Mouse (Mus musculus) liver, embryonic 15.5 days (tissue): ENCODE data around the gene Cyb5r4. TPM values are rescaled to one million over a fixed set of nuclear protein-coding genes. Genes with fewer than 3 reads are reported as not detected.
"Not testable (repeated sequence)": the region's sequence is repeated elsewhere in the genome, so short reads cannot be mapped to it uniquely, and the experiment has no call there.

Source experiments
- ATAC-seq: fragments of 200-750 bp; cut with Nextera tagmentation; 2 replicates; pipeline ENCODE4 v1.8.0; 2017; ENCODE audit warnings: moderate number of reproducible peaks, mild to moderate bottlenecking, moderate library complexity; ENCODE audit not compliant: insufficient read depth
- H3K27ac ChIP-seq: fragments of 300-500 bp; sonication (generic); replicated peaks from 2 replicates; pipeline ENCODE4 v1.5.1; 2015; ENCODE audit warnings: mild to moderate bottlenecking, inconsistent platforms
- H3K27me3 ChIP-seq: fragments of 300-500 bp; sonication (generic); 2 replicates; pipeline ENCODE4 v1.6.1; 2015; ENCODE audit warnings: mild to moderate bottlenecking, inconsistent platforms
- H3K36me3 ChIP-seq: fragments of 300-500 bp; sonication (generic); replicated peaks from 2 replicates; pipeline ENCODE4 v1.6.1; 2015; ENCODE audit warnings: moderate library complexity, mild to moderate bottlenecking, inconsistent platforms
- H3K4me1 ChIP-seq: fragments of 300-500 bp; sonication (generic); replicated peaks from 2 replicates; pipeline ENCODE4 v1.6.1; 2015; ENCODE audit warnings: inconsistent platforms
- H3K4me2 ChIP-seq: fragments of 300-500 bp; sonication (generic); 2 replicates; pipeline ENCODE4 v1.6.1; 2015; ENCODE audit warnings: moderate library complexity, mild to moderate bottlenecking, inconsistent platforms
- H3K4me3 ChIP-seq: fragments of 300-500 bp; sonication (generic); replicated peaks from 2 replicates; pipeline ENCODE4 v1.5.1; 2015; ENCODE audit warnings: mild to moderate bottlenecking, inconsistent platforms
- H3K9ac ChIP-seq: fragments of 300-500 bp; sonication (generic); 2 replicates; pipeline ENCODE4 v1.6.1; 2015; ENCODE audit warnings: moderate library complexity, mild to moderate bottlenecking, inconsistent platforms
- H3K9me3 ChIP-seq: fragments of 300-500 bp; sonication (generic); replicated peaks from 2 replicates; pipeline ENCODE4 v1.6.1; 2016; ENCODE audit warnings: inconsistent platforms
- WGBS: fragments of 180-500 bp; shearing (Covaris S2); methylation state at CpG from one replicate; pipeline ENCODE4 v1.1.7; 2015; ENCODE audit warnings: mixed read lengths; ENCODE audit not compliant: insufficient replicate concordance; 5-methylcytosine and 5-hydroxymethylcytosine counted together
- polyA plus RNA-seq: library from polyadenylated mRNA; unstranded; fragments of >200 nt; fragmentation: Nextera tagmentation; extraction: Ambion mirVana; gene quantifications from 2 replicates; pipeline ENCODE4 v1.2.1, GENCODE M21; 2015

Cyb5r4 gene
- polyA plus RNA-seq, 1 experiment from 2014 or later: 32.4 TPM

DNA sequence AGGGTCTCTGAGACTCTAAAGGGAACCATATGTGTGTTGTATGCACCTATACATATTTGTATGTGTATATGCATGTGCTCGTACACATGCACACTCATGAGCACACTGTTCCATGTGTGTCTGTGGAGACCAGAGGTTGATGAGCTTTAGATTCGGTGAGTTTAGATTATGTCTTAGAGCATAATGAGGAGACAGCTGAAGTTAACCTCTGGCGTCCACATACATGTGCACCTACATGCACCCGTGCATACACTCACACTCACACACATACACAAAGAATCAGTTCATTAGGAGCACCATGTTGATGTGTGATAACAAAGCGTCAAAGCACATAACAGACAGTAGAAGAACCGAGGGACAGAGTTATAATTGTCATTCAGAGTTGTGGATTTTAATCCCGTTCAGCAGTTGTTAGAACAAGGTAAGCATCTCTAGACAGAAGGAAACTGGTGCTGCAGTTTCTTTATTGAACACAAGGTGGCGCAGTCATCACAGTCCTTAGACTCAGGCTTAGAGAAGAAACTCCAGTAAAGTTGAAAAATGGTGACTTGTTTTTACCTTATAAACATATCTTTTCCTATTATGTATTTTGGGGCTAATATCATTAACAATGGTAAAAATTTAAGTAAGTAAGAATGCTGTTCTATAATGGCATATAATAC, 5.7 kb downstream of the Cyb5r4 start:
- no peaks in the 10 kb centered on the region for H3K9me3 ChIP-seq
- peaks cover 5% of the 10 kb centered on the region for H3K4me1 ChIP-seq
- no peak overlapping the region for H3K9ac ChIP-seq
- H3K27ac ChIP-seq: no peak overlapping the region
- WGBS: 37% methylated on average over 8 of the region's 8 CpGs
- H3K4me2 ChIP-seq: no peak overlapping the region
- no peak for ATAC-seq
- H3K27me3 ChIP-seq: no peaks in the 10 kb centered on the region
- H3K36me3 ChIP-seq: no peaks in the 10 kb centered on the region
- H3K4me3 ChIP-seq: no peak overlapping the region

DNA sequence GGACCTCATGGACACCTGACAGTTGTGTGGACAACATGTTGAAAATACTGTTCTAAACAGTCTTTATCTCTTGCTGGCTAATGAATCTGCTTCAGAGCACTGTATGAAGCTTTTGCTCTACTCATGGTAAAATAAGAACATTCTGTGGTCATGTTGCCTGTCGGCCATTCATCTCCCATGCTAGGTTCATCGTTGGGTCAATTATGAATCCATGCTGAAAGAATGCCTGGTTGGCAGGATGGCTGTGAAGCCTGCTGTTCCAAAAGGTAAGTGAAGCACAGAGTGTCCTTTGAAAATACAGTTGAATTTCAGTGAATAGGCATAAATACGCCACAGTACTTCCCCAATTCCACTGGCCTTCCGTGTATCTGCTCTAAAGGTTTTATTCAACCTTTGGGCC, 10.4 kb downstream of the Cyb5r4 start:
- Histone ChIP-seq H3K9ac (no peak overlapping the region), H3K27ac (no peak overlapping the region), H3K4me3 (no peak overlapping the region), H3K27me3 (no peaks in the 10 kb centered on the region), H3K36me3 (0 out of 2 replicates have a peak, but pooled peaks cover 5% of the 10 kb centered on the region), H3K4me1 (no peaks in the 10 kb centered on the region), H3K9me3 (no peaks in the 10 kb centered on the region), H3K4me2 (no peak overlapping the region)
- 76% methylated on average over 4 of the region's 4 CpGs for WGBS
- ATAC-seq: no peak

DNA sequence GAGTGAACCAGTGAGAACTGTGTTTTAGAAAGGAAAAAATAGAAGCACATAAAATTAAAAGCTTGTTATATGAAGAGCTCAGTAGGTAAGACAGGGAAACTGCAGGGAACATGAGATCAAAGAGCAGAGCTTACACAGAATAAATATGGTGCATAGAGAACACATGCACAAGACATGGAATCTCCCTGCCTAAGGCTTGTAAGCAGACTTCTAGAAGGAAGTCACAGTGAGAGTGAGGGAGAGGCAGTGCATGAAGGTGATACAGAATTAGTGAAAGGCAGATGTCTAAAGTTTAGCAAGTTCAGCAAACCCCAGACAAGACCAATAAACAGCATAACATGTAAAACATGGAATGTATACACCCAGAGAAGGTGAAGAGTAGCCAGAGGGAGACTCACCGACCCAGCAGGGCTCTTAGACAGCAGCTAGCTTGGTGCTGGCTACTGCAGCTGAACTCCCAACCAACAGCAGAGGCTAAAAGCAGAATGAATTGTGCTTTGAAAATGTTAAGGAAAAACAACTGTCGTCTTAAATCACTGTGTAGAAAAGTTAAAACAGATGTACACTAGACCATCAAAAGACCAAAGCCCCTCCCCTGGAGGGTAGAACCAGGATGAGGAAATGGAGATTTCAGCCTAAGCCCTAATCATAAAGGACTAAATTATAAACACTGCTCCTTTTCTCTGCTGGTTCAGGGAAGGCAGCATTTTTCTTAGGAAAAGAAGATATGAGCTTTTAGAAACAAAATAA, 13.2 kb downstream of the Cyb5r4 start:
- no peak overlapping the region for H3K4me3 ChIP-seq
- H3K9ac ChIP-seq: no peak overlapping the region
- H3K27ac ChIP-seq: no peak overlapping the region
- 0 out of 2 replicates have a peak, but pooled peaks cover 5% of the 10 kb centered on the region for H3K36me3 ChIP-seq
- WGBS: 73% methylated on average over 2 of the region's 2 CpGs
- H3K27me3 ChIP-seq: no peaks in the 10 kb centered on the region
- no peaks in the 10 kb centered on the region for H3K4me1 ChIP-seq
- H3K9me3 ChIP-seq: no peaks in the 10 kb centered on the region
- H3K4me2 ChIP-seq: no peak overlapping the region
- ATAC-seq: no peak

DNA sequence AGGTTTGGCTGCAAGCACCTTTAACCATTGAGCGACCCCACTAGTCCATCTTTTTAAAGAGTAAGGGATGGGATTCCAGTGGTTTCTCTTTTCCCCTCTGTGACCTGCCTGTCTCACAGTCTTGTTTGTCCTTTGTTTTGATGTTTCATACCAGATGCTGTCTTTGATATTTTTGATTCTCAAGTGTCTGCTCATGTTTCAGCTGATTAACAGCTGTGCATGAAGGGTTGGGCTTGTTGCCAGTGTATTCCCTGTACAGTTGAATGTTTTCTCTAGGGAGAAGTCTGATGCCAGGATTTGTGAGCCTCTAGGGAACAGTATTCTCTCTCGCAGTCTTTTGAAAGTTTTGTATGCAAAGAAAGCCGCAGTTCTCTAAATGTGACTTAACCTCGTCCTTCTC, 27.6 kb downstream of the Cyb5r4 start:
- 76% methylated on average over 4 of the region's 4 CpGs for WGBS
- Histone ChIP-seq H3K9ac (no peak overlapping the region), H3K27me3 (no peaks in the 10 kb centered on the region), H3K9me3 (no peaks in the 10 kb centered on the region), H3K36me3 (peaks cover 7% of the 10 kb centered on the region; the same call in 1 of the 2 replicates), H3K4me3 (no peak overlapping the region), H3K4me2 (no peak overlapping the region), H3K4me1 (no peaks in the 10 kb centered on the region), H3K27ac (no peak overlapping the region)
- no peak for ATAC-seq

DNA sequence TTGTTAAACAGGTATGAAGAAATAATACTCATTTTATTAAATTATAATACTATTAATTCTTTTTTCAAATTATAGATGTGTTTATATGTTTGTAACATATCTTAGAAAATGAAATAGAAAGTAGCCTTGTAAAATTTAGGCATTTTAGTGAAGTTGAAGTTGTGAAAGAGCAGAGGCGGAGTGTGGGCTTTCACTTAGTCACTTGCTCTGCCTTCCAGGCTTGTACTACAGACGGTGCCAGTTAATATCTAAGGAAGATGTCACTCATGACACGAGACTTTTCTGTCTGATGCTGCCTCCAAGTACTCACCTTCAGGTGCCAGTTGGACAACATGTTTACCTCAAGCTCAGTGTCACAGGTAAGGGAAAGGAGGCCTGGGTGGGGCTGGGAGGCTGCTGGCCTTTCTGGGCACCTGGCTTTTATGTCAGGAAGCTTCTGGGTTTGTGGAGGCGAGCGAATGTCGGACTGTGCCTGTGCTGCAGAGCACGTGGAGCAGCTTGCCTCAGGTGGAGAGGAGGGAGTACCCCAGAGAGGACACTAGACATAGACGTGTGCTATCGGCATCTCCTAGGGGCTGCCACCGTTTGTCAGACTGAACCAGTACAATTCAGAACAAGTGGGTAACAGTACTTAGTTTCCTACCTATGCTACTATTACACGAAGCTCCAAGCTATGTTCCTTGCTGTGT, 33.9 kb downstream of the Cyb5r4 start:
- Histone ChIP-seq H3K27ac (no peak overlapping the region), H3K4me1 (no peaks in the 10 kb centered on the region), H3K4me3 (no peak overlapping the region), H3K36me3 (peaks cover 13% of the 10 kb centered on the region), H3K9me3 (no peaks in the 10 kb centered on the region), H3K4me2 (no peak overlapping the region), H3K27me3 (no peaks in the 10 kb centered on the region), H3K9ac (no peak overlapping the region)
- 76% methylated on average over 11 of the region's 11 CpGs for WGBS
- ATAC-seq: no peak

DNA sequence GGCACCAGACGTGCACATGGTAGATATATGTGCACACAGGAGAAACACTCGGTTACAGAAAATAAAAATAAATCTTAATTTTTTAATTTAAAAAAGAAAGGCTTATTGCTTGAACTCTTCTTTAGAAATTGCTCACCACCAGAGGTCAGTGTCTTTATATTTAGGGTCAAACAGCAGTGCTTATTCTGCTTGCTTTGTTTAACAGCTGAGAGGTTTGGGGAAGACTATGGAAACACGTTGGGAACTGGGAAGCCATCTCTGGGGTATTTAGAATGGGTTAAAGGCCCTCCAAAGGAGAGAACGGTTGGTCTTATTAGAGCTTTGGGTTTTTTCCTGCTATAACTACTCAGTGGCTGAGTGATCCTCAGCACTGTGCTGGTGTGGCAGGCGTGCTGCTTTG, 40.5 kb downstream of the Cyb5r4 start:
- Histone ChIP-seq H3K4me2 (no peak overlapping the region), H3K9me3 (no peaks in the 10 kb centered on the region), H3K27ac (no peak overlapping the region), H3K4me3 (no peak overlapping the region), H3K27me3 (no peaks in the 10 kb centered on the region), H3K4me1 (no peaks in the 10 kb centered on the region), H3K36me3 (peaks cover 15% of the 10 kb centered on the region), H3K9ac (no peak overlapping the region)
- ATAC-seq: no peak
- 69% methylated on average over 5 of the region's 5 CpGs for WGBS

DNA sequence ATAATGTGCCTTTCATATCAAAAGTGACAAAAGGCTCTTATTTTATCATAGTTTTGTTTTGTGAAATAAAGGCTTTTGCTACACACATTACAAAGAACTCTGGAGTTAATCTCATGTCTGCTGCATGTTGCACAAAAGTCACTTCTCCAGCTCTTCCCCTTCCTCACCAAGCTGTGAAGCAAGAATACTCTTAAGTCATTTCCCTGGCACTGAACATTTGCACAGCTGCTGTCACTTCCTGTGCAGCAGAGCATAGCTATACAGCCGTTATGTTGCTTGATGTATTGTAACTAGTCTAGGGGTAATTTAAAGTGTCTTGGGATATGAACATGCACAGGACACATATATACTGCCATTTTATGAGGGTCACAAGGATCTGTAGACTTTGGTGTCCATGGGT, 46.3 kb downstream of the Cyb5r4 start:
- Histone ChIP-seq H3K4me2 (no peak overlapping the region), H3K4me1 (no peaks in the 10 kb centered on the region), H3K9me3 (no peaks in the 10 kb centered on the region), H3K27ac (no peak overlapping the region), H3K9ac (no peak overlapping the region), H3K4me3 (no peak overlapping the region), H3K36me3 (peaks cover 20% of the 10 kb centered on the region), H3K27me3 (no peaks in the 10 kb centered on the region)
- no peak for ATAC-seq
- WGBS: 68% methylated on average over 1 of the region's 1 CpGs

DNA sequence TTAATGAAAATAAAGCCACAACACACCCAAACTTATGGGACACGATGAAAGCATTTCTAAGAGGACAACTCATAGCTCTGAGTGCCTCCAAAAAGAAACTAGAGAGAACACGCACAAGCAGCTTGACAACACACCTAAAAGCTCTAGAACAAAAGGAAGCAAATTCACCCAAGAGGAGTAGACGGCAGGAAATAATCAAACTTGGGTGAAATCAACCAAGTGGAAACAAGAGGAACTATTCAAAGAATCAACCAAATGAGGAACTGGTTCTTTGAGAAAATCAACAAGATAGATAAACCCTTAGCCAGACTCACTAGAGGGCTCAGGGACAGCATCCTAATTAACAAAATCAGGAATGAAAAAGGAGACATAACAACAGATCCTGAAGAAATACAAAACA, 49.8 kb downstream of the Cyb5r4 start:
- H3K9ac ChIP-seq, H3K4me2 ChIP-seq, H3K4me3 ChIP-seq, ATAC-seq, H3K9me3 ChIP-seq, H3K4me1 ChIP-seq, H3K27ac ChIP-seq, H3K27me3 ChIP-seq: not testable (repeated sequence)
- peaks cover 20% of the 10 kb centered on the region for H3K36me3 ChIP-seq
- 56% methylated on average over 3 of the region's 3 CpGs for WGBS

DNA sequence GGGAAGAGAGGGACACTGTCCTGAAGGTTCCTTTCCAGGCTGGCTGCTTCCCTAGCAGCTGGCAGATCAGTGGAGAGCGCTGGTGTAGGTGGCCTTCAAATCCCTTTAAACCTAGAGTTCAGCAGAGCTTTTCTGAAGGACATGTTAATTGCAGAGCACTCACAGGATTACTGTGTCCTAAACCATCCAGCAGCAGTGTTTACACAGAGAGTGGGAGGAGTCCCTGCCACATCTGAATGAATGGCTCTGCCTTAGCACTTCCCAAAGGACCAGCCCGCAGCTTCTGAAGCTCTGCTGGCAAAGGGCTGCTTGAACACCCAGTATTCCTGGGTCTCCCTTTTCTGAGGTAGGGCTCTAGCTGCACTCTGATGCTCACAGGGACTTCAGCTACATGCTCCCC, 56.1 kb downstream of the Cyb5r4 start:
- Histone ChIP-seq H3K4me3 (no peak overlapping the region), H3K9me3 (no peaks in the 10 kb centered on the region), H3K27me3 (no peaks in the 10 kb centered on the region), H3K9ac (no peak overlapping the region), H3K4me1 (no peaks in the 10 kb centered on the region), H3K4me2 (no peak overlapping the region), H3K27ac (no peak overlapping the region), H3K36me3 (no peaks in the 10 kb centered on the region)
- ATAC-seq: no peak
- 66% methylated on average over 2 of the region's 2 CpGs for WGBS

DNA sequence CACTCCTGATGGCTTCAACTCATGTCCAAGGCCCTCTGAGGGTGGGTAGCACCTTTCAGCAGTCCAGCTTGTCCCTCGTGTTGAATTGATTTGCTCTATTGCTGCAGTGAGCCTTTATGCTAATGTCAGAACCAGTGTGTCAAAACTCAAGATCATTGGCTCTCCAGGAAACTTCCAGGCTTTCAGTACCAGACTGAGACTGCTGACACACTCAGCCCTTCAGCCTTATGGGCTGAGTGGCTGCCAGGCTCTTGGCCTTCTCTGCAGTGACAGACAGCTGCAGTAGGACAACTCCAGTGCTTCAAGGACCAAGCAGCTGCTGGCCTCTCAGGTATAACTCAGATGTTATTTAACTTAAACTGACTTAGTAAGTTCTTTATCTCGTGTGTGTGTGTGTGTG, 57.7 kb downstream of the Cyb5r4 start:
- Histone ChIP-seq H3K27me3 (no peaks in the 10 kb centered on the region), H3K4me3 (no peak overlapping the region), H3K9ac (no peak overlapping the region), H3K27ac (no peak overlapping the region), H3K36me3 (no peaks in the 10 kb centered on the region), H3K4me2 (no peak overlapping the region), H3K9me3 (no peaks in the 10 kb centered on the region), H3K4me1 (no peaks in the 10 kb centered on the region)
- WGBS: 48% methylated on average over 2 of the region's 2 CpGs
- no peak for ATAC-seq

DNA sequence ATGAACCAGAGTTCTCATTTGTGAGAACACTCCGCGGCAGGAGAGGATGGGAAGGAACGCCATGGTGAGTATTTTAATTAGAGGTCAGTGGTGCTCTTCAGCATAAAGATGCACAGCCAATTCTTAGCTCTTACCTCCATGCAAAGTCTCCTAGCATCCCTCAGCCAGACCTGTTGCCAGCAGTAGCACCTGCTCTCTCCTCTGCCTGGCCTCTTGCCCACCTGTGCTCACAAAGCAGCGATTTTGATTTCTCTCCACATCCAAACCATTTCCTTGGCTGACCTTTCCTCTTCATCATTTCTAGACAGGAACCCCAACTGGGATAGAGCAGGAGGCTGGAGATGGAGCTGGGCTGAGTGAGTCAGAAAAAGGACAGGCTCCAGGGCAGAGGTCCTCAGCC, 65.2 kb downstream of the Cyb5r4 start:
- Histone ChIP-seq H3K9ac (no peak overlapping the region), H3K9me3 (no peaks in the 10 kb centered on the region), H3K27ac (no peak overlapping the region), H3K27me3 (no peaks in the 10 kb centered on the region), H3K4me1 (no peaks in the 10 kb centered on the region), H3K36me3 (no peaks in the 10 kb centered on the region), H3K4me3 (no peak overlapping the region), H3K4me2 (no peak overlapping the region)
- no peak for ATAC-seq
- 68% methylated on average over 4 of the region's 4 CpGs for WGBS
